Mouse (Mus musculus): ENCODE data around the gene Mrps21. TPM values are rescaled to one million over a fixed set of nuclear protein-coding genes. Genes with fewer than 3 reads are reported as not detected.

Gene Mrps21
- total RNA-seq, 2 experiments from 2014 or later, result 315 to 318 TPM

Other genes with a start within 250 kb of the Mrps21 start
- 10 to 100 TPM; 67.4 to 72.2 TPM for gene Ensa, start 246.5 kb downstream of the Mrps21 start, total RNA-seq (2021)
- gene Mcl1, start 212.7 kb downstream of the Mrps21 start, total RNA-seq (2021), result 100 to 1,000 TPM; 128 to 152 TPM
- gene Adamtsl4, start 183.6 kb downstream of the Mrps21 start, total RNA-seq (2021), result 10 to 100 TPM; 52.6 to 64.6 TPM
- 10 to 100 TPM; 52.1 to 60.8 TPM for gene Ecm1, start 131.9 kb downstream of the Mrps21 start, total RNA-seq (2021)
- gene Tars2, start 111.3 kb downstream of the Mrps21 start, total RNA-seq (2021), result 10 to 100 TPM; 46.6 to 49.4 TPM
- gene Rprd2, start 52.7 kb downstream of the Mrps21 start, total RNA-seq (2021), result 10 to 100 TPM; 40.4 to 46.1 TPM
- gene Prpf3, start 15.6 kb downstream of the Mrps21 start, total RNA-seq (2021), result 10 to 100 TPM; 21.1 to 23.1 TPM
- 10 to 100 TPM in 1 of 2 experiments, 1 to 10 TPM in 1; 2.1 to 12.9 TPM for gene Ciart, start 10.7 kb upstream of the Mrps21 start, total RNA-seq (2021)
- gene BC028528, start 20.5 kb upstream of the Mrps21 start, total RNA-seq (2021), result 10 to 100 TPM in 1 of 2 experiments, 1 to 10 TPM in 1; 7.2 to 13.9 TPM
- gene Aph1a, start 22.4 kb upstream of the Mrps21 start, total RNA-seq (2021), result 100 to 1,000 TPM; 110 to 120 TPM
- gene Car14, start 33.2 kb upstream of the Mrps21 start, total RNA-seq (2021), result 100 to 1,000 TPM; 171 to 175 TPM
- 10 to 100 TPM; 74.2 to 92.2 TPM for gene Anp32e, start 57.7 kb upstream of the Mrps21 start, total RNA-seq (2021)
- gene Plekho1, start 124.5 kb upstream of the Mrps21 start, total RNA-seq (2021), result 10 to 100 TPM; 76.4 to 89.1 TPM
- 10 to 100 TPM; 20.5 to 26.0 TPM for gene Vps45, start 186.9 kb upstream of the Mrps21 start, total RNA-seq (2021)
- gene Otud7b, start 233.0 kb upstream of the Mrps21 start, total RNA-seq (2021), result 10 to 100 TPM; 52.2 to 54.5 TPM

All from heart, postnatal 25 days (tissue).